Mouse (Mus musculus): ENCODE results near the gene Zfp991. TPM values are rescaled to one million over a fixed set of nuclear protein-coding genes. Genes with fewer than 3 reads are reported as not detected.
"Not testable (repeated sequence)": the region's sequence is repeated elsewhere in the genome, so short reads cannot be mapped to it uniquely, and the experiment has no call there.

Gene Zfp991
- total RNA-seq, 2 experiments from 2014 or later, result 6.8 to 7.4 TPM

DNA sequence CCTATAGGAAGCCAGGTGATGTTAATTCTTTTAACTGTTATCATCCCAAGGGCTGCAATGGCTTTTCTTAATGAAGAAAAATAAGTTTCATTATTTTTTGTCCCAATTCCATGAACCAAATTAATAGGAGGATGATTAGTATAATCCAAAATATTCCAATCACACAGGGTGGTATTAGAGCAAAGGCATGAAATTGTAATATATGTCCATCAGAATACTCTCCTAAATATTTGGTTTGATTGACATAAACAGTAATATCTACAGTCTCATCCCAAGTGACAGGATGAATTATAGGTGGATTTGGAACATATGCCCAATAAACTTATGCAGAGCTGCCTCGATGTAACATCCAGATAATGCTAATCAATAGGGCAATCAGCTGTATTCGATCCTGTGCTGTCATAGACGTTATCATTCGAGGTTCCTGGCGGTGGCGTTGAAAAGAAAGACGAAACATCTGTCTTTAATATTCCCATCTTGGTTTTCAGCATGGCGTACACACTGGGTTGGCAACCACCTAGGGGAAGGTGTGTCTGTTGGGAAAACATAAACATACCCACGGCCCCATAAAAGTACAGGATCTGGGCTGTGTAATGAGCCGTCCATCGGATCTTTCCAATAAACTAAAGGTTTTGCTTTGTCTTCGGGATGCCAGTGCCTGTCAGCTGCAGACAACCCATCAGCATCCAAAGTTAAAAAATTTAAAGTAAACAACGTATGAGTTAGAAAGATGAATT lies 50.3 kb downstream of the Zfp991 start:
- DNase-seq (ENCODE audit: low spot score in 2 of 2), result not testable (repeated sequence)

DNA sequence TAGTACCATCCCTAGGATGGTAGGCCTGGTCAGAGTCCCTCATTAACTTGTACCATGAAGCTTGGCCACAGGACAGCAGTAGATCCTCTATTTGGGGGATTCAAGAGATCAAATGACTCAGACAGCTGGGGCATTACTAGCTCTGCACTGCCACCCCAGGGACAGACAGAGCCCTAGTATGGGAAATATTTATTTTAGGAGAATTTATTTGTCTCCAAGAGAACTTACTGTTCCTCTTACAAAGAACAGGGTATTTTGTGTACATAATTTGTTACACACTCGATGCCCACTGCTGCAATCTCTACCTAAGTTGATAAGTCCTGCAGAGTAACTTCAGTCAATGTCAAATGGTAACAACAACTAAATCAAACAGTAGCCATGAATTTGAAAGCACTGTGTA lies 55.0 kb downstream of the Zfp991 start:
- DNase-seq (ENCODE audit: low spot score in 2 of 2), result not testable (repeated sequence)

DNA sequence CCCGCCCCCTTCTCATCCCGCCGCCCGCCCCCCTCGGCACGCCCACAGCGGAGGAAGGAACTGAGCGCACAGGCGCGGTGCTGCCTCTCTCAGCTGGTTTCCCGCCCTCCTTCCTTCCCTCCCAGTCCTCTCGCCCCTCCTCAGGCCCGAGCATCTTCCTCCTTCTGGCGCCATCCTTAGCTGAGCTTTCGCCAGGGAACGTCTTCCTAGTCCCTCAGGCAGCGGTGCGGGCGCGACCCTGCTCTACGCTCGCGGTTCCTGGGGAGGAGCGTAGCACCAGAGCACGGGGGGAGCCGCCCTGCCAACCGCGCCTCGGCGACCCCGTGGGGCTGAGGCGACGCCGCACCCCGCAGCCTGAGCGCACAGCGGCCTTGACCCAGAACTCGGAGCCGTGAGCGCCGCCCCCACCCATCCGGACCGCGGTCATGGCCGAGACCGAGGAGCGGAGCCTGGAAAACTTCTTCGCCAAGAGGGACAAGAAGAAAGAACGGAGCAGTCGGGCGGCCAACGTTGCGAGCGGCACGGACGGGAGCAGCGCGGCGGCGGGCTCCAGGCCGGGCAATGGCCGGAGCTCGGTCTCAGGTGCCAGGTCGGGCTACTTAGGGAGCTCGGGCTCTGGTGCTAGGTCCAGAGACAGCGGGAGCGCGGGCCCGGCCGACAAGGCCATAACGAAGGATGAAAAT lies 55.6 kb downstream of the Zfp991 start:
- DNase-seq (ENCODE audit: low spot score in 2 of 2), result not testable (repeated sequence)

DNA sequence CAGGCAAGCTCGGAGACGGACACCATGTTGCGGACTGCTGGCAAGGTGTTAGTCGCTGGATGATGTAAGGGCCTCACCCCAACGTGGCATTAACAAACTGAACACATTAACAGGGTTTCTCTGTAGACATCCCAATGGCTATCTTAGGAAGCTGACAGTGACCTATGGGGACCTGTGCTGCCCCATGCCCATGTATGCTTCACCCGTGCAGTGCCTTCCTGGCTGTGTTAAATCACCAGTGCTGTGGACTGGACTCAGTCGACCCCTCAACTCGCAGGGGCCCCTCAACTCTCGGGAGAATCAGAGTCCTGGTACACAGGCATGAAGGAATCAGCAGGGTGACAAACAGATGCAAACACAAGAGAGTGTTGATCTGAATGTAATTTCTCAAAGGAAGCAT lies 63.3 kb downstream of the Zfp991 start:
- DNase-seq (ENCODE audit: low spot score in 2 of 2), result not testable (repeated sequence)

DNA sequence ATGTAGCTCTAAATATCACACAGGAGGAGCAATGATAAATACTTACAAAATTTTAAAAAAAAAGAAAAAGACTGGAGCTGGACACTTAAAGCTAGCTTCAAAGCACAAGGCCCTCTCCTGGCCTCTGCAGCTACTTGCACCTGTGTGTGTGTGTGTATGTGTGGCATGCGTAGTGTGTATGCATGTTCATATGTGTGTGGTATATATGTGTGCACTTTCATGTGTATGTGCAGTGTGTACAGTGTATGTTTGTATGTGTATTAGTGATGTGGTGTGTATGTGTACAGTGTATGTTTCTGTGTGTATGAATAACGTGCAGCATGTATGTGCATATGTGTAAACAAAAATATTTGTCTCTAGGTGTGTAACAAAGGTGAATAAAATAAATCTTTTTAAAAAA lies 65.4 kb downstream of the Zfp991 start:
- DNase-seq (ENCODE audit: low spot score in 2 of 2), result not testable (repeated sequence)

DNA sequence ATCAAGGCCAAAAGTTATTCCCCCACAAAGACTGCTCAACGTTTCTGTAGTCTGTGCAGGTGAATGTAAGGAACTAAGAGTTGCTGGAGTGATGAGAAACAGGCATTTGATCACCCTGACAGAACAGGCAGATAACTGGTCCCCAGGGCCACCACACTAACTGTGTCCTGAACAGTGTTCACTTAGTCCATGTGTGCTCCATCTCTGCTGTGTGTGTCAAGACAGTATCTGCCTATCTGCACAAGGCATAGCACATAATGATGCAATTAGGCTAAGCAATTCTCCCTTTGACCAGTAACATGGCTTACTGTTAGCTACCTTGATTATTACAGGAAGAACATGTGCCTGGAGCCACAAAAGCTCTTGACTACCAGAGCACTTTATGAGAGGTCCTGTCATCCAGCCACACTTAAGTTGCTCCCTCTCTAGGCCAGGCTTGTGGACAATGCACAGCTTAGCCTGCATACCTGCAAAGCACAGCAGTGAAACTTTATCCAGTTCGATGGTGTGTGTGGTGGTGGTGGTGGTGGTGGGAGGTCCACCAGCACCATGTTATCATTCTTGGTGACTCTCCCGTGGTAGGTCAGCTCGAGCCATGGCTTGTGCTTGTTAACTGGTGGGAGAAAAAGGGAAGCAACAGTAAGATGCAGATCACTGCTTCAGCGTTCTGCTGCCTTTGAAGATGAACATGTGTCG lies 67.4 kb downstream of the Zfp991 start:
- not testable (repeated sequence) for DNase-seq (ENCODE audit: low spot score in 2 of 2)

DNA sequence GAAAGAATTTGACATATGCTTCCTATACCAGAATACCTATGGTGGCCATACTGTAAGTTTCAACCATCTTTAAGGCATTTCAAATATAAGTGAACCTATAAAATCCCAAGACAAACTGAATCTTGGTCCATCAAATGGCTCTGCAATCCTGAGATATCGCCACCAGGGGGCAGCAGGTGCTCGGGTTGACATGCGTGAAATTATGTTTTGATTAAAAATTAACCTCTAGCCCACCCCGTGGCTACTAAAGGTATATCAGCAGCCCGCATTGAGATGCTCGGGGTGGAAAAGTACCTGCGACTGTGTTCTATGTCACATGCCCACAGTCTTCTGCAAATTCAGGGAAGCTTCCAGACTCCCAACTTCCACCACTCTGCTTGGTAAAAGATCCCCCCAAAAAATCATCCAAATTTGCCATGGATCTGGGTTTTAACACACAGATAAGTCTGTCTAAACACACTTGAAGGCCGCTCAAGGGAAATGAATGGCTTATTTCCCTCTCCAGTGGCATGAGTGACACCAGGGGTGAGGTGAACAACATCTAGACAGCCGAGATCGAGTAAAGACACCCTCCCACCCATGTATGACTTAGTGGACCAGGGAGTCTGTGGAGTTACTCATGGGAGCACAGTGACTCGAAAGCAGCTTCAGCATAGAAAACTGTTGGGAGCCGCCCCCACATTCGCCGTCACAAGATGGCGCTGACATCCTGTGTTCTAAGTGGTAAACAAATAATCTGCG lies 70.3 kb downstream of the Zfp991 start:
- not testable (repeated sequence) for DNase-seq (ENCODE audit: low spot score in 2 of 2)

DNA sequence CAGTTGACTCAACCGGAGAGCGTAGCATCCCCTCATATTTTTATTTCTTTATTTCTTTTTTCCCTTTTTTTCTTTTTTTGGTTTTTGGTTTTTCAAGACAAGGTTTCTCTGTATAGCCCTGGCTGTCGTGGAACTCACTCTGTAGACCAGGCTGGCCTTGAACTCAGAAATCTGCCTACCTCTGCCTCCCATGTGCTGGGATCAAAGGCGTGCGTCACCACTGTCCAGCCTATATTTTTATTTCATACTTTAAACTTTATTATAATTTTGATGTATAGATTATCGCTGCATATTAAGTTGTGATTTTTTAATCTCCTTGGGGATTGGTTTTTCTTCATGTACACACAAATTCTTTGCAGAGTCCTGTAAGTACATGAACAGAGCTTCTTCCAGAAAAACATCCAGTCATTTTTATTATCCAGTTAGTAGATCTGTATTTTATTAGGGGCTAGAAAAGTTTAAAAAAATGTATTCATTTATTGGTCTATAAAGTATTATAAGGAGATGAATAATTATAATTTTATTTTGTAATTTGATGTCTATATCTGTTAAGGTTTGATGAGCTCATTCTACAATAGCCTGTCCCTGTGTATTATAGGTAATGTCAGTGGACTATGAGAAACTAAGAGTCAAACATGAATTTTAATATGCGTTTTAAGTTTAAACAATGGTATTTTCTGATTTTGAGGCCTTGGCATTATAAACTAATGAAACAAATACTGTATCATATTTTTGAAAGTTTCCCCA lies 80.5 kb downstream of the Zfp991 start:
- DNase-seq (ENCODE audit: low spot score in 2 of 2), result not testable (repeated sequence)

DNA sequence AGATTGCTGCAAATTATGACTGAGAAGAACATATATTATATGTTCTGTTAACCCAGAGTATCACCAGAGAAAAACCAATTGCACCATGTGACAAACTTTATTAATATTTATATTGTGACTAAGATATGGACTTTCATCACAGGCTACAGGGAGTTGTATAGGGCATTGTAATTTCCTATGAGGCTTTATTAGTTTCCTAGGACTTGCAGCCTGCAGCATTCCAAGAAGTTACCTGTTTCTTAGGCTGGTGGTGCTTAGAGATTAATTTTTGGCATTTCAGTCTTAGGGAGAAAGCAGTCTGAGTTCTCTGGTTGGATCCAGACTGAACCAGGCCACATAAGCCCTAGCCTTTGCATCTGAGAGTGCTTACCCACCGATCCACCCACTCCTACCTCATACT lies 82.4 kb downstream of the Zfp991 start:
- DNase-seq (ENCODE audit: low spot score in 2 of 2), result not testable (repeated sequence)

DNA sequence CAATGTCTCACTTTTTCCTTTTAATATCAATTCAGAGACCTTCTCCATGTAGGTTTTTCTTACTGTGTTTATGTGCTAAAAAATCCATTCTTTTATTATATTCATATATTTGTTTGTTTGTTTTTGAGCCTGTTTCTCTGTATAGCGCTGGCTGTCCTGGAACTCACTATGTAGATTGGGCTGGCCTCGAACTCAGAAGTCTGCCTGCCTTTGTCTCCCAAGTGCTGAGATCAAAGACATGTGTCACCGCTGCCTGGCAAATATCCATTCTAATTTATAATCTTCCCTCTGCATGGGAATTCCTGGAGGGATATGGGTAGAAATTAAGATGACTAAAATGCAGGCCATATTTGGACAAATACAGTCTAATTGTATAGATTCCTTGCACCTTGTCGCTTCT lies 85.8 kb downstream of the Zfp991 start:
- DNase-seq (ENCODE audit: low spot score in 2 of 2), result not testable (repeated sequence)

DNA sequence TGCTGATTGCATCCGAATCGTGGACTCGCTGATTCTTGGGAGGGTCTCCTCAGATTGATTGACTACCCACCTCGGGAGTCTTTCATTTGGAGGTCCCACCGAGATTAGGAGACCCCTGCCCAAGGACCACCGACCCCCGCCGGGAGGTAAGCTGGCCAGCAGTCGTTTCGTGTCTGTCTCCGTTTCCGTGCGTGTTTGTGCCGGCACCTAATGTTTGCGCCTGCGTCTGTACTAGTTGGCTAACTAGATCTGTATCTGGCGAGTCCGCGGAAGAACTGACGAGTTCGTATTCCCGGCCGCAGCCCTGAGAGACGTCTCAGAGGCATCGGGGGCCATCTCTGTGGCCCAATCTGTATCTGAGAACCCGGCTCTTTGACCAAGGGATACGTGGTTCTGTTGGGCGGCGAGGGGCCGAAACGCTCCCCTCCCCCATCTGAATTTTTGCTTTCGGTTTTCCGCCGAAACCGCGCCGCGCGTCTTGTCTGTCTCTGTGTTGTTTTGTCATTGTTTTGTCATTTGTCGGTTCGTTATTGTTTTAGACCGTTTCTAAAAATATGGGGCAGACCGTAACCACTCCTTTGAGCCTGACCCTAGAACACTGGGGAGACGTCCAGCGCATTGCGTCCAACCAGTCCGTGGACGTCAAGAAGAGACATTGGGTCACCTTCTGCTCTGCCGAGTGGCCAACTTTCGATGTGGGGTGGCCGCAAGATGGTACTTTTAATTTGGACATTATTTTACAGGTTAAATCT lies 87.7 kb downstream of the Zfp991 start:
- not testable (repeated sequence) for DNase-seq (ENCODE audit: low spot score in 2 of 2)

DNA sequence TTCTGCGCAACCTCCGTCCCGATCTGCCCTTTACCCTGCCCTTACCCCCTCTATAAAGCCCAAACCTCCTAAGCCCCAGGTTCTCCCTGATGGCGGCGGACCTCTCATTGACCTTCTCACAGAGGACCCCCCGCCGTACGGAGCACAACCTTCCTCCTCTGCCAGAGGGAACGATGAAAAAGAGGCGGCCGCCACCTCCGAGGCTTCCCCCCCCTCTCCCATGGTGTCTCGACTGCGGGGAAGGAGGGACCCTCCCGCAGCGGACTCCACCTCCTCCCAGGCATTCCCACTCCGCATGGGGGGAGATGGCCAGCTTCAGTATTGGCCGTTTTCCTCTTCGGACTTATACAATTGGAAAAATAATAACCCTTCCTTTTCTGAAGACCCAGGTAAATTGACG lies 88.4 kb downstream of the Zfp991 start:
- not testable (repeated sequence) for DNase-seq (ENCODE audit: low spot score in 2 of 2)

DNA sequence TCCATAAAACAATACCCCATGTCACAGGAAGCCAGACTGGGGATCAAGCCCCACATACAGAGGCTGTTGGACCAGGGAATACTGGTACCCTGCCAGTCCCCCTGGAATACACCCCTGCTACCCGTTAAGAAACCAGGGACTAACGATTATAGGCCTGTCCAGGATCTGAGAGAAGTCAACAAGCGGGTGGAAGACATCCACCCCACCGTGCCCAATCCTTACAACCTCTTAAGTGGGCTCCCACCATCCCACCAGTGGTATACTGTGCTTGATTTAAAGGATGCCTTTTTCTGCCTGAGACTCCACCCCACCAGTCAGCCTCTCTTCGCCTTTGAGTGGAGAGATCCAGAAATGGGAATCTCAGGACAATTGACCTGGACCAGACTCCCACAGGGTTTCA lies 90.2 kb downstream of the Zfp991 start:
- peak in 1 of 2 experiments; percentile 35 for DNase-seq (ENCODE audit: low spot score in 2 of 2)

DNA sequence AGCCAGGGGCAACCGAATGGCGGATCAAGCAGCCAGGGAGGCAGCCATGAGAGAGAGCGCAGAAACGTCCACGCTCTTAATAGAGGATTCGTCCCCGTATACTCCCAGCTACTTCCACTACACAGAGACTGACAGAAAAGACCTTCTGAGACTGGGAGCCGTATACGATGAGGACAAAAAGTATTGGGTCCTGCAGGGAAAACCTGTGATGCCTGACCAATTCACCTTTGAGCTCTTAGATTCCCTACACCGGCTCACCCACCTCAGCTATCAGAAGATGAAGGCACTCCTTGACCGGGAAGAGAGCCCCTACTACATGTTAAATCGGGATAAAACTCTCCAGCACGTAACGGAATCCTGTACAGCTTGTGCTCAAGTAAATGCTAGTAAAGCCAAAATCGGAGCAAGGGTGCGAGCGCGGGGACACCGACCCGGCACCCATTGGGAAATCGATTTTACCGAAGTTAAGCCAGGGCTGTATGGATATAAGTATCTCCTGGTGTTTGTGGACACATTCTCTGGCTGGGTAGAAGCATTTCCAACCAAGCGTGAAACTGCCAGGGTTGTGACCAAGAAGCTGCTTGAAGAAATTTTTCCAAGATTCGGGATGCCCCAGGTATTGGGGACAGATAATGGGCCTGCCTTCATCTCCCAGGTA lies 92.1 kb downstream of the Zfp991 start:
- DNase-seq (ENCODE audit: low spot score in 2 of 2), result not testable (repeated sequence)

DNA sequence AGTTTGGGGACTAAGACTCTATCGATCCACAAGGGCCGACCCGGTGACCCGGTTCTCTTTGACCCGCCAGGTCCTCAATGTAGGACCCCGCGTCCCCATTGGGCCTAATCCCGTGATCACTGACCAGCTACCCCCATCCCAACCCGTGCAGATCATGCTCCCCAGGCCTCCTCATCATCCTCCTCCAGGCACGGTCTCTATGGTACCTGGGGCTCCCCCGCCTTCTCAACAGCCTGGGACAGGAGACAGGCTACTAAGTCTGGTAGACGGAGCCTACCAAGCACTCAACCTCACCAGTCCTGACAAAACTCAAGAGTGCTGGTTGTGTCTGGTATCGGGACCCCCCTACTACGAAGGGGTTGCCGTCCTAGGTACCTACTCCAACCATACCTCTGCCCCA lies 93.8 kb downstream of the Zfp991 start:
- DNase-seq (ENCODE audit: low spot score in 2 of 2), result not testable (repeated sequence)

DNA sequence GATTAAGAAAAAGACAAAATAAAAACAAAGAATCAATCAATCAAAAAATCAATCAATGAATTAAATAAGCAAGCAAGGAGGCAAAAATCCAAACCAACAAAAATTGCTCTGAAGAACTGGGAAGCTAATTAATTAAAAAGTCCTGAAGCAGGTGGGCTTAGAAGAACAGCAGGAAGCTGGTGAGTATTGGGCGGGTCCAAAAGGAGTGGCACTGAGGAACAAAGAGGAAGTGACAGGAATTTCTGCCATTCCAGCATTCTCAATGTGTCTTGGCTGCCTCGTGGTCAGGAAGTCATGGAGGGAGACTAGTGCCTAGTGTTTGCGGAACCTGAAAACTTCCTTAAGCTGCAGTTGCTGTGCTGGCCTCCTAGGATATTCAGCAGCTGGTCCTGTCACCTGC lies 98.2 kb downstream of the Zfp991 start:
- DNase-seq (ENCODE audit: low spot score in 2 of 2), result not testable (repeated sequence)
